Mouse (Mus musculus): ENCODE measurements around the gene Hmcn2.

GRCm38 (mm10) chr2:31500292-31501204, 186.3 kb downstream of the Hmcn2 start:
- no peak for TF ChIP-seq CTCF (IDR thresholded peaks at IDR 0.05; ENCODE audit: control insufficient read depth, insufficient read depth, insufficient read length)
- no peak for TF ChIP-seq USF1 (IDR thresholded peaks at IDR 0.05; ENCODE audit: low read depth)

All from C2C12 (cell line).